Mouse (Mus musculus) embryo, embryonic 11.5 days (tissue): ENCODE measurements around the gene Krtap24-1.

Experiments used
- DNase-seq: peaks from one replicate; pipeline ENCODE4 v3.0.0-alpha.2; 2012; ENCODE audit warnings: low read depth, low spot score

Krtap24-1 gene

DNA sequence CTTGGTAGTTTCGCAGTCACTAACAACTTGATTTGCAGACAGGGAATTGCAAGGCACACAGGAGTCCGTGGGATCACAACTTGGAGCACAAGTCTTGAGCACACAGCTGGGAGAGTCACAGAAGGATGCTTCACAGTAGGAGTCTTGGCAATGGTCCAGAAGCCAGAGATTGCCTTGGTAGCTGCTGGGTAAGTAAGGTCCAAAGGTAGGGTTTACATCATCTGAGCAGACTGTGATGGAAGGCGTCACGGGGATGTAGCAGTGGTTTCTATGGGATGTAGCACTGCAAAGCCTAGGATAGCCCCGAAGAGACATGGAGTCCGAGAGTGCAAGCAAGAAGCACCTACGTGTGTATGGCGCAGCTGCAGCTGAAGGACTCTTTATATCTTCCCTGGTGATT, at the start of gene Krtap24-1:
Gene Krtap24-1 (minus strand): TSS at position 358 of the 400 bp plus-strand sequence.
- no peak for DNase-seq

DNA sequence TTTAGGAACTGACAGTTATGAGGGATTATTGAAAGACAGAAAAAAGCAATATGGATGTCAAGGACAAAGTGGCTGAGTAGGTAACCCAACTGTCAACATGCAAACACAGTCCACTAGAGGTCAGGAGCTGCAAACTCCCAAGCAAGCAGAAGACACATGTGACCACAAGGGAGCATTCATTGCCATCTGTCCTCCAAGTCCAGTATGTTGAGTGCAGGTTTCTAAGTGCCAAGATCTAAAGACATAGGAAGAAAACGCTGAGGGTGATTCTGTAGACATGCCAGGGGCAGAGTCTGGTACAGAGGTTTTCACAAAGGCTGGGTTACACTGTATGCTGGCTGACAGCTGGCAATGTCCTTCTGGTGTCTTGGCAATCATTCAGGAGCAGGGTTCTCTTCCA, 45.3 kb upstream of the Krtap24-1 start:
- no peak for DNase-seq

DNA sequence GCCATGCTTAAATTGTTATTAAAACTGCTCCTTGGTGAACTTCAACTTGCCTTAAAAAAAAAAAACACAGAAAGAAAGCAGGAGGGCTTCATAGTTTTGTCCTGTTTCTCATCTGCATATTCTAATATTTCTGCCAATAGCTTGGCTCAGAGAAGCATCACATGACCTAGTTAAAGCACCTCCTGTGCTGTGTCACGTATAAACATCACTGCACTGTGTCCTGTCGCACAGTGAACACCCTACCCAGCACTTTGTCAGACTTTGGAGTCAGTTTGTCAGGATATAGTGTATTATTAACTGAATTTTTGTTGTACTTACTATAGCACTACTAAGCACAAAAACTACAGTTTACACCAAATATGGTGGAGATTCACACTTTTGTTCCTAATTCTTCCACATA, 39.9 kb upstream of the Krtap24-1 start:
- no peak for DNase-seq

DNA sequence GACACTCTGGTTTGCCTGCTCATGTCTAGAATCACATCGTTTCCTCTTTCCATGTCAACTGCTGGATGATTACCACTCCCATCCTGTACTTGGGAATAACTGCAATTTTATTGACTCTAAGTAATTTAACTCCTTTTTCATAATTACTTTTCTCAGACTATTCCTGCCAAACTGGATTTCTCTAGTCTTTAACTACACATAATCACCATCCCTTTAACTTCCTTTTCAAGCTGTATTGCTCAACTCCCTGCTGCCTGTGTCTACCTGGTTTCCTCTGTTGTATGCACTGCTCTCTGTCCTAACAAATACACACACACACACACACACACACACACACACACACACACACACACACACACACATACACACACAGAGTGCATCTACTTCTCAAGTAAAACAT, 39.0 kb upstream of the Krtap24-1 start:
- no peak for DNase-seq

DNA sequence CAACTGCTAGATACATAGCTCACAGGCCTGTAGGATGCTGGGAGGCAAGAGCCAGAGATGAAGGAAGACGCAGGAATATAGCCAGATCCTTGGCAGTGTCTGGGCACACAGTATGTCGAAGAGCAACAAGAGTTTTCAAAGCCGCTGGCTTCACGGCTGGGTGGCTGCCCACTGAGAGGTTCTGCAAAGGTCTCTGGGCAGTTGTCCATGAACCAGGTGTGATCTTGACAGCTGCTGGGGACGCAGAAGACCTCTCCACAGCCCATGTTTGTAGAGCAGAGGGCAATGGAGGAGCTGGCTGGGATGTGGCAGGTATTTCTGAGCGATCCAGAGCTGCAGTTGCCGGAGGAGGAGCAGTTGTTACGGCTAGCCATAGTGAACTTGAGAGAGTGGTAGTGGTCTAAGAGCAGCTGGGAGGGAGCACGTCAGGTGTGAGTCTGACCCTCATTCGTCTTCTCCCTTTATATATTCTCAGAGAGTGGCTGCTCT, 35.3 kb upstream of the Krtap24-1 start, which contains the start of gene Krtap26-1:
Gene Krtap26-1 (minus strand): TSS at position 439 of the 489 bp plus-strand sequence.
- DNase-seq: no peak

DNA sequence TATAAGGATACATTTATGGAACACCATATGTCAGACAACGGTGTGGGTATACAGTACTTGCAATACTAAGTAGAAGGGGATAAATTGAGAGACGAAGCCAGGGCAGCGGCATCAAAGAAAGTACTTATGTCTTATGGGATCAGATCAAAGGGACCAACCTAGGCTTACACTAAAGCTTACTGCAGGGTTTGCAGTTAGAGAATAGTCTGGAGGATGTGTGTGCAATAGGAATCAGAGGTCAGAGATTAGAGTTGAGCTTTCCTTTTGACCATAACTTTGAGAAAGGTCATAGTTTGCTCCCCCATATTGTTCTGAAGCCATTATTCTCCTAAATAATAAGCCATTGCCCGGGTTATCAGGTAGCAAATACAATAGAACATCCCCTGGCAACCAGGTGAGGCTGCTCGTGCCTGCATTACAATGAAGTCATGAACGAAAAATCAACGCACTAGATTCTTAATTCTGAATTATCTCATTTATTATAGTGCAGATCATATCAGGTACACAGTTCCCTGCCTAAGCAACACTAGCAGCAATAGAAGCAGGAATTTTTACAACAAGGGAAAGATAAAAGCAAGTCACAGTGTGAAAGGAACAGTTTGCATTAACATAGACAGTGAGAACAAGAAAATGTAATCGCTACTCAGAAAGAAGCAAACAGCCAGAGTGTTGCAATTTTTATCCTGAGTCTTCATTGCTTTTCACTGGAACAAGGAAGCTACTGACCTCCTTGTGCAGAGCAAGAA, 34.5 kb upstream of the Krtap24-1 start:
- DNase-seq: no peak

DNA sequence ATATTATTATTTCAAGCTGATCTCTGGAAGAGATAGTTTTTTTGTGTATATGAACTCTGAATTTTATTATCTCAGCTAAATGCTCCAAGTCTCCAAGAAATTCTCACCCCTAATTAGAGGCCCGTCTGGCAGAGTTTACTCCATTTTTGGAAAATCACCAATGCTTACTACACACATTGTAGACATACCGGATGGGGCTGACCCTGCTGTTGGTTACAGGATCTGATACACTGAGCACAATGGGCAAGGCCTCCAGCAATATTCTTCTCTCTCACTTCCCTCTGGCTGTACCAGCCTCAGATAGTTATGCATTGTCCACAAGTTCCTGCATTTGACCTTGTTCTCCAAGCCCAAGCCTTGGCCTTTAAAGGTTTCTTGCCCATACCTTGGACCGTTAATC, 28.0 kb upstream of the Krtap24-1 start:
- DNase-seq: no peak

DNA sequence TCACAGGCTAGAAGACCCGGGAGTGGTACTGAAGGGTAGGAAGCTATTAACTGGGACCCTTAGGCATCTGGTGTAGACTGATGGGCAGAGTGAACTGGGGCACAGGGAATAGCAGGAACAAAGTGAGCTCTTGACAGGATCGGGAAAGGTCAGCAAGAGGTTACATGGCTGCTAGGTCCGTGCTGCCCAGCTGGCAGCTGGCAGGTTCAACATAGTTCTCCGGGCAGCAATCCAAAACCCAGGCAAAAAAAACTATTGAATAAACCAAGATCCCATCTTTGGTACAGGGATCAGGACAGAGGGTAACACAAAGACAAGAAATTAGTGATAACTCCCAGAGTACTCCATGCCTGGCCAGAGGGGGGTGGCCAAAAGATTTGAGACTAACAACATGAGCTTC, 23.1 kb upstream of the Krtap24-1 start:
- DNase-seq: no peak

DNA sequence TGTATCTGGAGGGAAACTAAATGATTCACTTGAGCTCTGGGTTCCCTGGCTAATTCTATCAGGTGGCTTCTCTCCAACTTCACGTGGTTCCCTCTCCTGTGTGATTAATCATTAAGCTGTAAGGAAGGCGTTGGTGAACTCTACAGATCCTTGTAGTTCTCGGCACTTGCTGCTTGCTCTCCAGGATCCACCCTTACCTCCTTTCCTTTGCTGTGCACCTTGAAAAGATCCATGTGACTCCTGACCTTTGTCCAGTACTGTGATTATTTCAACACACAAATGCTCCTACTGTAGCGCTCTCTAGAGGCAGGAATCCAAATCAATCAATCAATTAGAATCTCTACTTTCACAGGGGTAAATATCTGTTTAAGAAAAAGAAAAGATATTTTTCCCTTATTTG, 19.4 kb upstream of the Krtap24-1 start:
- DNase-seq: no peak

DNA sequence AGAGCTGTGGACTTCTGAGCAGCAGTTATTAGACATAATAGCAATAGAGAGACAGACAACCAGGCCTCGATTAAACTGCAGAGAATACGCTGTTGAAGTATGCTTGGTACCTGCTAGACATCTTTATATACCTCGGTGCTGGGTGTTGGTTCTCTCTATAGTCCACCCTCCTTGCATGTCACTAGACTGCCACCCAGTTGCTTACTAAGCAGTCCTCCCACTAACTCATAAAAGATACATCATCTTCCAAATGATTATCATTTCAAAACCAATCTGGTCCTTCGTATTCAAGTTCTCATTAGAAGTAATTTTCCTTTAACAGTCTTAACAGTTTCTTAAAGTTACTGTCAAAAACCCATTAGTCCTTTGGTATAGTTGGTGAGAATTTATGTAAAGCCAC, 15.5 kb upstream of the Krtap24-1 start, which contains the start of gene 2310079G19Rik:
Gene 2310079G19Rik (minus strand): TSS at position 101 of the 400 bp plus-strand sequence.
- DNase-seq: no peak

DNA sequence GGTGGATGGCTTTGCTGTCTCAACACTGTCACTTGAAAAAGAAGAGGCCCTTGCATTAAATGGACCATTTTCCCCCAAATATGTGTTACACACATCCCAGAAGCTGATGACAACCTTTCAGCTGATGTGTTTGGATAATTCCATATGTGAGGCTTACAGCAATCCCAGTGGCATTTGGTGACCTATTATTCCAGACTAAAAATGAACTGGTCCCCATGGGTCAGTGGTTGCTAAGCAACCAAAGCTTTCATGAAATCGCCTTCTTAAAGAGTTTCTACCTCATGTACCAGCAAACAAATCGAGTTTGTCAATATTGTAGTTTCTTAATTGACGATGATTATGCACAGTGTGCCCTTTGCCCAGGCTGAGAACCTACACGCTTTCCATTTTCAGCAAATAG, 633 bp upstream of the Krtap24-1 start:
- no peak for DNase-seq

DNA sequence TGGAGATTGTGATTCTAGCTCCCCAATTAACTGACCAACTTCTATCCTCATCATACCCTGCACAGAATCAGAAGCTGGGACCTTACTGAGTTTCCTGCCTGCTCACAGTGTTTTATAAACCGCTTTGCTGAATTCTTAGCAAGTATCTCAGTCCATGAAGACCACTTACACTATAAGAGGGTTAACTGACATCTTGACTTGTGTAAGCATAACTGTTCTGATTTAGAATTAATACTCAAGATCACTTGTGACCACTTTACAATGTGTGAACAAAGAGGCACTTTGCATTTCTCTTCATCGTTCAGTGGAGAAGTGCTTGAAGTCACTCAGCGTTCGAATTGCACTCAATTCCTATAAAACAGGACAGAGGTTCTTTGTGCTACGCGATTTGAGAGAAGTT, 7.5 kb downstream of the Krtap24-1 start:
- DNase-seq: no peak

DNA sequence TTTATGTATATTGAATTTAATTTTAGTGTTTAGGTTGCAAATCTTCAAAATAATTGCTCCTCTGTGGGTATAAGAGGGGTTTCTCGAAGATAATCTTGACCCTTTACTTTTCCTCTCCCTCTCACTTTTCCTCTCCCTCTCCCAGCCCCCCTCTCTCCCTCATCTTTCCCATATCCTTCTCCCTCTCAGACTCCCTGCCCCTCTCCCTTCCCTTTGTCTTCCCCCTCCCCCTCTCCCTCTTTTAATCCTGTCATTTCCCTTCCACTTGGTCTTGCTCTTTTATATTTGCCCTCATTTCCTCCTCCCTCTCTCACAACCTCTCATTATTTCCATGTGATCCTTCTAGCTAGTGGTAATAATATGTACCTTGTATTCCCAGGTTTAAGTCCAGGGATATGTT, 9.6 kb downstream of the Krtap24-1 start:
- DNase-seq: no peak

DNA sequence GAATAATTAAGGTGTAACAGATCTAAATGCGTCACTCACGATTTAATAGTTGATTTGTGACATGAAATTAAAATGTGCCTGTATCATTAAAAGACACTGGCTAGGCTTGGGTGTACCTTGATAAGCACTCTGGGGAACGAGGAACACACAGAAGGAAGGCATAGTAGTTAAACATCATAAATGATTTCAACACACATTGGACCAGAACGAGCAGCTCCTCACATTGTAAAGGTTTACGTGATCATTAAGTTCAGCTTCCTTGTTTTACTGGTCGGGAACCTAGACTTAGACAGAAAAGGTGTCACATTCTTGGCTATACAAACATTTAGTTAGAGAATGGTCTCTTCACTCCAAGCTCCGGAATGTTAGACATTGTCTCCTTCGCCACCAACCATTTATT, 11.8 kb downstream of the Krtap24-1 start:
- DNase-seq: no peak

DNA sequence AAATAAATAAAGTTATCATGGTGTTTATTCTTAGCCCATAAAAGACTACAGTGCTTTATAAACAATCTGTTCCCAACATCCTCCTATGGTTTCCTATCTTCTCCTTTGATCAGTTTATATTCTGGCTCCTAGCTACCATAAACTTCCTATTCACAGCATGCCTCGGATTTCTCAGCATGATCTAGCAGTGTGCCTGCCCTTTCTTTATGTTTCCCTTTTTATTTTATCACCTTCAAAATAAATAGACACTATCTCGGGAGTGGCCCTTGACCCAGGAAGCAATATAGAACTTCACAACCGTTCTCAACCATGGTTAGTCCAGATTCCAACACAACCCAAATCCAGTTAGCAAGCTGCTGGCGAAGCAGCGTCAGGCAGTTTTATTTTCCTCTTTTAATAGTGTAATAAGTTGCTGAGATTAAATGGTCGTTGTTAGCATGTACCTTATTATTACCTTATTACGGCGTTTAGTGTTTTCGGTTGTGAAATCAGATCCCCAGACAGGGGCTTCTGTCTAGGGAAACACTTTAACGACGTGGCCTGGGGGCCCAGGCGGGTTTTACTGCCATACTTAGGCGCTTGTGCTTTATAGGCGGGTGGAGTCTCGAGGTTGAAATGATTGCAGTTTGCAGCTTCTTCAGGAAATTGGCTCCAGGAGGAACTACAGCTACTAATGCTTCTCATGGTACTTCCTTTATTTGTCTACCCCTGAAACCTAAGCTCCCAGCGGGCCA, 12.4 kb downstream of the Krtap24-1 start:
- DNase-seq: no peak

DNA sequence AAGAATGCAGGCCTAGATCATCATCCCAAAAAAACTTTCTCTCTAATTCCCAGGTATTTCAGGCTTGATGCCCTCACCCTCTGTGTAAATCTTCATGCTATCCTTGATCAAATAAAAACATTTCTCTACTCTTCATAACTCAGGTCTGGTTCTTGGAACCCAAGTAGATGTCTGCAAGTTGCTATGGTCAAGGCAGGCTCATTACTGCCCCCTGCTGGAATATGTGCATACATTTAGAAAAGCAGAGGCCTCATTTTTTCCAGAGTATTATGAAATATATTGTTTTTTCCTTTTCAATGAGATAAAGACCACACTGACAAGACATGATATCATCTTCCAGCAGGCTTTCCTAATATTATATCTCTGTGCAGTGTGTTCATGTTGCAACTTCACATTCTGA, 19.3 kb downstream of the Krtap24-1 start:
- no peak for DNase-seq

DNA sequence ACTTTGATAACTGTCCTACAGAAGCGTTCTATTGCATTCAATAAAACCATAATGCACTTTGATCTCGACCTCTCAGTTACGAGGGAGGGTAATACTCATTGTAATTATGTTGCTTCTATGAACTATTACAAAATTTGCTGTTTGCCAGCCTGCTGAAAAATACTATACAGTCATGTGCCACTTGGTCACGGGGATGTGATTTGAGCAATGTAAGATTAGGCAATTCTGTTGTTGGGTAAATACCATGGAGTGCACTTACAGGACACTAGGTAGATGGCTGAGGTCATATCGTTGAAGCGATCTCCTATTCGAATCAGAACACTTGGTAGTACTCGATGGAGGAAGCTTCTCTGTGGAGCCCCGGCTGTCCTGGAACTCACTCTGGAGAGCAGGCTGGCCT, 28.7 kb downstream of the Krtap24-1 start:
- no peak for DNase-seq

DNA sequence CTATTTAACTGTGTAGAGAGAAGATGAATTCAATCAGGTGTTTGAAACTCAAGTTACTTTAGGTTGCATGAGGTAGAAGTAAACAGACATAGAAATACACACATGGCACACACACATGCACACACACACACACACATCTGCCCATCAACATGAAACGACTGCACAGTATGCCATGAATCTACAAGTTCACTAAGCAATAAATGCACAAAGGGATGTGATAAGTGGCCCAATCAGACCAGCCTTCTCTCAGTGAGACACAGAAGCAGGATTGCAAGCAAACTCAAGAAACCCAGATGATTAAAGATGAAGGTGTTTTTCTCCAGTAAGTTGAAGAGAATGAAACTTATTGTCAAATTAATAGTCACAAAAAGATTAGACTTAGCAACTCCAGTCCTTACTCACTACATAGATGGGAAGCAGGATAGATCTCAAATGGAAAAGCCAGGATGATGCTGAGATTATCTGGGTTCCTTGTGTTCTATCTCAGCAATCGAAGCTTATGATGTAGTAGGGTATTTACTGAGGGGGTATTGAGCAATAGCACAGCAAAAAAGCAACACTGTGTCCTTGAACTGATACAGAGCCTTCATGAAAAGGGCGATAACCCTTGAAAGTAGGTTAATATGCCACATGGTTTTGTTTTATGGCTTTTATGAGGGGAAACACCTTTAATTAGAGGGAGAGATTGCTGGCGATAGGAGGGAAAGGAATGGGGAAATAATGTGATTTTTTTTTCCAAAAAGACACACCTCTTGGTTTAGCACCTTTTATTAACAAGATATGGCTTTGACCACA, 36.0 kb downstream of the Krtap24-1 start:
- DNase-seq: no peak

DNA sequence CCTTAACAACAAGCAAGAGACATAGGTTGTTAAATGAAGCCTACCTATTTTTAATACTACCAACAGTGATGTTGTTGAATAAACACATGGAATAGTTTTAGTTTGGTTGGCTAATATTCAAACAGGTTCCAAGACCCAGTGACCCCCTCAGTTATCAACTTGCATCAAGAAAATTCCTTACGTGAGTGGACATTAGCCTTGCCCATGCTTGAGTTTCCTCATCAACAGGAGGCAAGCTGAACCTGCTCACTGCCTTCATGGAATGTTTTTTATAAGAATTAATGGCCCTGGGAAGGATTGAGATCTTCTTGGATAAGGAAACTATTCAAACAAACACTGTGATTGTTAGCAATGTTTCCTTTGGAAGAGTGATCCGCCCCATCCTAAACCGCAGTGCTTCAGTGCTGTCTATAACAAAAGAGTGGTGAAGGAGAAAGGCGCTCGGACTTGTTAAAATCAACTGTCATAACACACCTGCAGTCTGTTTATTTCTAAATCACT, 39.1 kb downstream of the Krtap24-1 start:
- no peak for DNase-seq

DNA sequence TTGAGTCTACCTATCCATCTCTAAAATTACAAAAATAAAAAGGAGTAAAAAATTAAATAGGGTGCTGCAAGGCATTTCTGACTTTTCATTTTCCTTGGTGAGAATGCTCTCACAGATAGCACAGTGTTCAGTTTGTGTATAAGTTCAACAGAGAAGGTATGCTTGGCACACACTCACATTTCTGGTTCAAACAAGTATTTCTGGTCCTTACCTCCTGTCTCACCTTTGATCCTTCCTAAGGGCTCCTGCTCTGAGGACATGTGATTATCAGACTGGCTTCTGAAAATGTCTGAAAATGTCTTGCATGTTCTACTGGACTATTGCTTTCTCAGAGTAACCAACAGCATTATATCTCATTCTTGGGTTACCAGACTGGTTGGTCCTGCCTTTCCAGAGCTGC, 41.9 kb downstream of the Krtap24-1 start:
- DNase-seq: no peak

DNA sequence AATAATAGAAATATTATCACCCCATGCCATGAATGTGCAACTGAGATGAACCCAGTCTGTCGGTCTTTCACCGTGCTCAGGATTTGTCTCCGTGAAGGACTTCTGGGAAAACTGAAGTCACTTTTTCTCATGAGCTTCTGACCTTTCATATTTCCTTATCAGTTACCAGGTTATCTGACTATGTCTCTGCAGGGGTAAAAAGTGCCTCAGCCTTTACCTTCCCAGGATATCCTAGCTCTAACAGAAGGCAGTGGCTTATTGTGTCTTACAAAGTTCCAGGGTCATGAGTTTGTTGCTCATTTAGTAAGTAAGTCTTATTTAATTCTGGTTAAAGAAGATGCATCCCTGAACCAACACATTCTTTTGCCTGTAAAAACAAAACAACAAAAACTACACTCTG, 42.3 kb downstream of the Krtap24-1 start:
- no peak for DNase-seq

DNA sequence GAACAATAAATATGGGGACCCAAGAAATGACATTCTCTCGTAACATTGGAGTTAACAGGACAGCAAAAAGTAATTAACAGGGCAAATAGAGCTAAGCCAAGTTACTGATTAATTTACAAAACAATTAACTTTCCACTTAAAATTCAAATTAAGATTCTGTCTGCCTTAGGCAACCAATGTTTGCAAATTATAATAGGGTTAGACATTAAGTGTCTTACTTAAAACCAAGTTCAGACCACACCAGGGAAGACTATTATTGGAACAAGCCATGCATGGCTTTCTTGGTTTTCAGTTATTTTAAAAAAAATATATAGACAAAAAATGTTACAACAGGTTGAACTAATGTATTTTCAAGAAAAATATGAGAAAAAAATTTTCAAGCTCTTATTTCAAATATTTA, 43.0 kb downstream of the Krtap24-1 start:
- no peak for DNase-seq
